ENCODE assay signal across 9 mouse cellular contexts in the genomic region with DNA sequence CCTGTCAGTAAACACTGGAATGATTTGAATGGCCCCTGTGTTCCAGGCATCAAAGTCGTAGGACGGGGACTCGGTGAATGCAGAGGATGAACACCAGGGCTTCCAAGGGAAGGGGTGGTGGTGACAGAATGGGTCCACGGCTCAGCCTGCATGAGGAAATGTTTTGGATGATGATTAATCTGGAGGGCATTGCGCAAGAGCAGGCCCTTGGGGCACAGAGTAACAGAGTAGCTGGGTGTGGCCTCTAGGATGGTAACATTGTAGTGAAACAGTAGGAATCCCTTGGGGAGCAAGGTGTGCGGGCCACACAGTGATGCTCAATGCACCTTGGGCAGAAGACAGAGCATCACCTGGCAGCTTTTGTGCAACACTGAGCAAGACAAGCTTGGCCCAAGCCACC.
DNase-seq lines count a peak whose midpoint lies in the region; ATAC-seq and TF ChIP-seq lines count a peak whose summit lies in the region.
"Had no signal": no experiment of that assay in that cellular context is flagged by ENCODE, and none has a peak within 500 bp of the region (broad histone marks: within the 10 kb centered on the region; RNA-seq: fewer than 3 reads in every experiment).

No protein-coding gene starts in this region.

- WGBS in midbrain, embryonic 13.5 days: 82% methylated on average over 6 of the region's 6 CpGs
- 86% methylated on average over 6 of the region's 6 CpGs for WGBS in midbrain, embryonic 14.5 days
- 49% methylated on average over 6 of the region's 6 CpGs for WGBS in kidney, postnatal 0 days

- no peak overlapping the region for H3K4me3 ChIP-seq in midbrain, embryonic 13.5 days (replicated peaks)
- H3K4me3 ChIP-seq in midbrain, embryonic 14.5 days (replicated peaks; ENCODE audit: low read depth, low read length): no peak overlapping the region
- H3K4me3 ChIP-seq in kidney, postnatal 0 days (replicated peaks; ENCODE audit: low read depth, low read length): no peak overlapping the region
- H3K4me3 ChIP-seq: lung, embryonic 15.5 days had no signal

- TF ChIP-seq CTCF in kidney, postnatal 0 days (IDR thresholded peaks at IDR 0.05; ENCODE audit: low read depth): no peak

- H3K9me3 ChIP-seq in midbrain, embryonic 13.5 days: no peaks in the 10 kb centered on the region
- no peaks in the 10 kb centered on the region for H3K9me3 ChIP-seq in midbrain, embryonic 14.5 days (ENCODE audit: control insufficient read depth, low read length)
- H3K9me3 ChIP-seq in kidney, postnatal 0 days (replicated peaks; ENCODE audit: low read length): no peaks in the 10 kb centered on the region
- H3K9me3 ChIP-seq: lung, embryonic 15.5 days had no signal

- H3K27me3 ChIP-seq in midbrain, embryonic 13.5 days: no peaks in the 10 kb centered on the region
- no peaks in the 10 kb centered on the region for H3K27me3 ChIP-seq in midbrain, embryonic 14.5 days (ENCODE audit: control insufficient read depth, insufficient read depth, low read length)
- H3K27me3 ChIP-seq in kidney, postnatal 0 days (ENCODE audit: insufficient read depth, low read length): no peaks in the 10 kb centered on the region
- H3K27me3 ChIP-seq: lung, embryonic 15.5 days had no signal

- no peaks in the 10 kb centered on the region for H3K36me3 ChIP-seq in midbrain, embryonic 13.5 days
- H3K36me3 ChIP-seq in midbrain, embryonic 14.5 days (ENCODE audit: control insufficient read depth, insufficient read depth, low read length): no peaks in the 10 kb centered on the region
- H3K36me3 ChIP-seq in kidney, postnatal 0 days (ENCODE audit: insufficient read depth, low read length): no peaks in the 10 kb centered on the region
- H3K36me3 ChIP-seq: lung, embryonic 15.5 days had no signal

- H3K4me1 ChIP-seq in midbrain, embryonic 13.5 days (replicated peaks): peaks cover 12% of the 10 kb centered on the region
- H3K4me1 ChIP-seq in midbrain, embryonic 14.5 days (ENCODE audit: control insufficient read depth, insufficient read depth, low read length): peaks cover 13% of the 10 kb centered on the region; the same call in 1 of the 2 replicates
- H3K4me1 ChIP-seq in kidney, postnatal 0 days (replicated peaks; ENCODE audit: insufficient read depth, low read length): peaks cover 4% of the 10 kb centered on the region; the same call in 1 of the 2 replicates
- H3K4me1 ChIP-seq: lung, embryonic 15.5 days had no signal

- no peak overlapping the region for H3K9ac ChIP-seq in midbrain, embryonic 13.5 days (replicated peaks)
- H3K9ac ChIP-seq in midbrain, embryonic 14.5 days (replicated peaks; ENCODE audit: low read length): no peak overlapping the region
- no peak overlapping the region for H3K9ac ChIP-seq in kidney, postnatal 0 days (ENCODE audit: low read depth, low read length)
- H3K9ac ChIP-seq: lung, embryonic 15.5 days had no signal

- no peak overlapping the region for H3K27ac ChIP-seq in midbrain, embryonic 13.5 days
- no peak overlapping the region for H3K27ac ChIP-seq in midbrain, embryonic 14.5 days (replicated peaks; ENCODE audit: low read depth, low read length)
- H3K27ac ChIP-seq in kidney, postnatal 0 days: no peak overlapping the region
- H3K27ac ChIP-seq: lung, embryonic 15.5 days had no signal

- no peak for DNase-seq in midbrain, embryonic 14.5 days
- DNase-seq in heart, postnatal 36 days: peak; percentile 27 to 47
- no peak for DNase-seq in kidney, postnatal 0 days (ENCODE audit: low spot score)
- DNase-seq in lung, postnatal 36 days: peak; percentile 75
- DNase-seq in natural killer cell, adult 2 months (ENCODE audit: low spot score in 2 of 2): no peak
- DNase-seq in left cerebral cortex, adult 11 months (ENCODE audit: low spot score): no peak
- DNase-seq in thymus, postnatal 25 days: no peak

- intact Hi-C loops in heart, postnatal 36 days (cut with DNase I): no loop called here

- ATAC-seq in midbrain, embryonic 13.5 days: peak; percentile 8; the same call in 1 of the 2 replicates
- no peak for ATAC-seq in midbrain, embryonic 14.5 days (ENCODE audit: low FRiP score, low TSS enrichment)
- ATAC-seq in kidney, postnatal 0 days (replicated peaks; ENCODE audit: low FRiP score, low read depth): peak; percentile 59

- no peak overlapping the region for H3K4me2 ChIP-seq in midbrain, embryonic 13.5 days (replicated peaks)
- H3K4me2 ChIP-seq in midbrain, embryonic 14.5 days (ENCODE audit: low read length): no peak overlapping the region
- H3K4me2 ChIP-seq in kidney, postnatal 0 days (ENCODE audit: low read length): no peak overlapping the region
- H3K4me2 ChIP-seq: lung, embryonic 15.5 days had no signal

Comparison
In these comparisons a context has a peak if more than half of its experiments do, and no peak if none do; other contexts are left out.
1. DNase-seq: peak in heart, postnatal 36 days (2 of 2) and lung, postnatal 36 days (single experiment); none in midbrain, embryonic 14.5 days (single experiment), kidney, postnatal 0 days (single experiment), natural killer cell, adult 2 months (0 of 2), left cerebral cortex, adult 11 months (single experiment) and thymus, postnatal 25 days (single experiment).